Mouse (Mus musculus): ENCODE data around the gene Kifc5b.
"Not testable (repeated sequence)": the region's sequence is repeated elsewhere in the genome, so short reads cannot be mapped to it uniquely, and the experiment has no call there.

Kifc5b gene

GRCm38 (mm10) chr17:26919516-26919915, 2.6 kb downstream of the Kifc5b start:
- DNase-seq (ENCODE audit: low read depth, low spot score), result not testable (repeated sequence)

DNA sequence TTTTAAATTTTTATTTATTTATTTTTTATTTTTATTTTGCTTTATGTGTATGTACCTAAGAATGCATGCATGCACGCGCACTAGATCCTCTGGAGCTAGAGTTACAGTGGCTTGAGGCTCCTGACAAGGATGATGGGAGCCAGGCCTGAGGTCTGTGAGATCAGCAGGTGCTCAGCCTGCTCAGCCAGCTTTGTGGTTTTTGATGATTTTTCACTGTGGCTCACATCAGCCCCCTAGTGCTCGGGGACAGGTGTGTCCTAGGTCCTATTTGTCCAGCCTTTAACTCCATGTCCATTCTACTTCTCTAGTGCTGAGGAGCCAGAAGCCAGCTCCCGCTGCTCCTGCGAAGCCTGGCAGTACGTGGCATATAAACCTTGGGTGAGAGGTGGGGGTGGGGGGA, 5.5 kb downstream of the Kifc5b start:
- not testable (repeated sequence) for DNase-seq (ENCODE audit: low read depth, low spot score)

GRCm38 (mm10) chr17:26925414-26925813, 8.5 kb downstream of the Kifc5b start:
- not testable (repeated sequence) for DNase-seq (ENCODE audit: low read depth, low spot score)

DNA sequence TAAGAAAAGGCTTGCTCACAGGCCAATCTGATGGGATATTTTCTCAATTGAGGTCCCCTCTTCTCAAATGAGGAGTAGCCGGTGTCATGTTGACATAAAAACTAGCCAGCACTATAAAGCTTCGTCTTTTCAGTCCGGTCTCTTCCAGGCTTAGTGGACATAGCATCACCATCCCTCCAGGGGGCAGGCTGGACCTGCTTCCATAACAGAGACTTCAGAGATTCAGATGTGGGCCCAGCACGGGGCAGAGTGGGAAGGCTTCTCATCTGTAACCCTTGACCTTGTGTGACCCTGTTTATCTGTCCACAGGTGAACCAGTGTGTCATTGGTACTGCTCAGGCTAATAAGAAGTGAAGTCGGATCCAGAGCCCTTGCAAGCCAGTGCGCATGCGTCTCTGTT, 14.9 kb downstream of the Kifc5b start:
- DNase-seq (ENCODE audit: low read depth, low spot score), result peak; percentile 81

DNA sequence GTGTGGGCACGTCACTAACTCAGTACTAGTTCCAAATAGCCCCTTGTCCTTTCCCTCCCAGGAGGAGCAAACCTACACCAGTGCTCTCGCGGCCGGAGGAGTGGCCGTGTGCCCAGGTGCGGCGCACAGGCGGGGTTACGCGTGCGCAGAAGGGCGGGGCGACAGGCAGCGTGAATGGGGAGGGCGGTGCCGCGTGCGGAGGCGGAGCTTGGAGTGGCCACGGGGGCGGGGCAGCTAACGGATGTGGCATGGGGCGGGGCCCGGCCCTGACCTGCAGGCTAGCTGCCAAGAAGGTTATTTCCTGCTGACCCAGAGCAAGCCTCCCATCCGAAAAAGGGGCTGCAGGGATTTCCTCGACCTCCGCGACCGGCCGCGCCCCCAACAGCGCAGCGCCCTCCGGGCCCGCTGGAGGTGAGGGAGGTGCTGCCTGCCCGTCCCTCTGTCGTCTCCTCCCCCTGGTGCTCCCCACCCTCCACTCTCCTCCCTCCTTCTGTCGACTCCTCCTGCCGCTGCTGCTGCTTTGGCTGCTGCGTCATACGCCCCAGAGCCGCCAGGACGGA, 16.0 kb downstream of the Kifc5b start, which contains the start of gene Phf1:
Gene Phf1 (plus strand): TSS at position 214 of the 560 bp plus-strand sequence.
- DNase-seq (ENCODE audit: low read depth, low spot score), result peak; percentile 88

- DNase-seq (ENCODE audit: low read depth, low spot score), result no peak
Measured at GRCm38 (mm10) chr17:26933419-26933818, 16.5 kb downstream of the Kifc5b start.

DNA sequence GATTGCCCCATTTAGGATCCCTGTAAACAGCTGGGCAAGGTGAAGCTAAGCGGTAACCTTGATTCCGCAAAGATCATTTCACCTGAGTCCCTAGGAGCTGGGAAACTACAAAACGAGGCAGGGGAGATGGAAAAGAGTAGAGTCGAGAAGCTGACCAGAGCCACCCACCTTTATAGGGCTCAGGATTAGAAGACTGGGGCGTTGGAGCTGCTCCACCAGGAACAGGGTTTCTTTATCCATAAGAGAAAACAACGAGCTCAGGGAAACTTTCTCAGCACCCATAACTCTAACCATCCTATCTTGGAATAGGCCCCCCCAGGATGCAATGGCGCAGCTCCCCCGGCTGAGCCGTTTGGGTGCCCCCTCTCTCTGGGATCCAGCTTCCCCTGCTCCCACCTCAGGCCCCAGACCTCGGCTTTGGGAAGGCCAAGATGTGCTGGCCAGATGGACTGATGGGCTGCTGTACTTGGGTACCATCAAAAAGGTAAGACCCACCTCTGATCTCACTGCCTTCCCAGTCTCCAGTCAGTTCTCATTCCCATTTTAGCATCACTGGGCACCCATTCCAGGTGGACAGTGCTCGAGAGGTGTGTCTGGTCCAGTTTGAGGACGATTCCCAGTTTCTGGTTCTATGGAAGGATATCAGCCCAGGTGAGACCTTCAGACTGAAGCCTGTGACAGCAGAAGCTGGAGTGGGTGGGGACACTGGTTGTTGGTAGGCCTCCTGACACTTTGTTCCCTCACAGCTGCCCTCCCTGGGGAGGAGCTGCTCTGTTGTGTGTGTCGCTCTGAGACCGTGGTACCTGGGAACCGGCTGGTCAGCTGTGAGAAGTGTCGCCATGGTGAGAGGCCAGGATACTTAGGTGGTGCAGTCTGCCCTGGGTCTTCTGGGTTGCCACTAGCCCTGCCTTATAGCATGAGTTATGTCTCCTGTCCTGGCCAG, 17.3 kb downstream of the Kifc5b start:
- DNase-seq (ENCODE audit: low read depth, low spot score), result no peak

DNA sequence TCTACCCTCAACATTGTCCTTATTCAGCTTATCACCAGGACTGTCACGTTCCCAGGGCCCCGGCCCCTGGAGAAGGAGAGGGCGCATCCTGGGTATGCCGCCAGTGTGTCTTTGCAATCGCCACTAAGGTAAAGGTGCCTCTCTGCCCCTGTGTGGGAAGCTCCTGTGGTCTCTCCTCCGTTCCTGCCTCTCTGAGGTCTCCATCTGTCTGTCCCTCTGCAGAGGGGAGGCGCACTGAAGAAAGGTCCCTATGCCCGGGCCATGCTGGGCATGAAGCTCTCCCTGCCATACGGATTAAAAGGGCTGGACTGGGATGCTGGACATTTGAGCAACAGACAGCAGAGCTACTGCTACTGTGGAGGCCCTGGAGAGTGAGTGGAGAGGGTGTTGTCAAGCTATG, 18.1 kb downstream of the Kifc5b start:
- no peak for DNase-seq (ENCODE audit: low read depth, low spot score)

GRCm38 (mm10) chr17:26936453-26936852, 19.6 kb downstream of the Kifc5b start:
- DNase-seq (ENCODE audit: low read depth, low spot score), result no peak

- DNase-seq (ENCODE audit: low read depth, low spot score), result no peak
Measured at GRCm38 (mm10) chr17:26936921-26937695, 20.2 kb downstream of the Kifc5b start.

GRCm38 (mm10) chr17:26937883-26938695, 21.2 kb downstream of the Kifc5b start:
- DNase-seq (ENCODE audit: low read depth, low spot score), result peak; percentile 42

DNA sequence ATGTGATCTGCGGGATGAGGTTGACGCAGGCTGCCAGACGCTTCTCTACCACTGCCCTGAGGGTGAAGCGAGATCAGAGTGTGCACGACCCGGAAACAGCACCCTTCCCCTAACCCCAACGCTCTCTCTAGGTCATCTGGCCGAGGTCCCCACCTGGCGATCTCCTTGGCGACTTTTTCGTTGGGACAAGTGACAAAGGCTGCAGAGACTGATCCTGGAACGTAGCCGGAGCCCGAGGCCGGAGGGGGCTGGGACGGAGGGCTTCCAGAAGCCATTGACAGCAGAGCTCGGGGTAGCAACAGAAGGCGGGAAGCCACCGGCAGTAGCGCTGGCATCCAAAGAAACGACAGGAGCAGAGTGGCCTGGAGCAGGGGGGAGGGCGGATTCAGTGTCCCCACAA, 21.8 kb downstream of the Kifc5b start:
- no peak for DNase-seq (ENCODE audit: low read depth, low spot score)

DNA sequence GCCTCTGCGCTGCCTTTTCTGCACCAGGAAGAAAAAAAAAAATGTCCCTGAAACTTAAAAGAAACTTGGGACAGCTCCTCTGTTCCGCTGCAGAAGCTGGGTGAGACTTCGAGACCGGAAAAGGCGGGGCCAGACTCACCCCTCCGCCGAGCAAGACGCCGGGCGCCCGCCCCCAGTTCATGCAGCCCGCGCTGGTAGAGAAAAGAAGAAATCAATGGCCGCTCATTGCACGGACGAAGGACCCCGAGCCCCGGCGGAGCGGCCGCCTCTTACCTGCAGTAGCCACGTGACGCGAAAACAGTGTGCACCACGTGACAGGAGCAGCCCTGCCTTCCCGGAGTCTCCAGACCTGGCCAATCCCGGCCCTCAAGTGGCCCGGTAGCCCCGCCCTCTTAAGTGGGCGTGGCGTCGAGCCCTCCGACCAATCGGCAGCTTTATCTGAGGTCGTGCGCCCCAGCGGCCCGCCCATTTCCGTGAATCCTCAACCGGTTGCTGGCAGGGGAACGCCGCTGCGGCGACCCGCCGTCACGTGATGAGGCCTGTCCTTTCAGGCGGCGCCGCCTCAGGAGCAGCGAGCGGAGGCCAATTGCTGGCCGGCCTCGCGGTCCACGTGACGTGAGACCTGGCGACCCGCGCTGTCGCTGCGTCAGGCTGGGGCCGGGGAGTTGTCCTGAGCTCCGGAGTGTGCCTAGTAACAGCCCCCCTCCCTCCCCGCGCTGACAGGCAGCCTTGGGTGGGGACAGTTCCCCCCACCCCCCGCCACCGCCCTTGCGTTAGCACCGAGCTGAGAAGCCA, 22.5 kb downstream of the Kifc5b start, which contains the start of gene Cuta:
Gene Cuta (minus strand): TSS at position 392 of the 795 bp plus-strand sequence.
- DNase-seq (ENCODE audit: low read depth, low spot score), result peak; percentile 99

DNA sequence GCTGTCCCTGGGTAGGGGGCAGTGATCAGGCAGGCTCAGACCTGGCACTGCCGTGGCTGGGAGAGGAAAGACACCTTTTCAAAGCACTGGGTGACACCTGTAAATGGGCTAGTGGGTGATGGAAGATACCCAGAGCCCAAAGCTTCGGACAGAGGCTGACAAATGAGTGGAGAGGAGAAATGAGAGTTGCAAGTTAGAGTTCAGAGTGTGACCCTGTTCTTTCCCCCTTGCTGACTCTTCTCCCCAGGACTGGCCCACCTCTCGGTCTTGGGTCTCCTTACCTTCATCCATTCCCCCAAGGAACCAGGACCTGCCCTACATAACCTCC, 23.0 kb downstream of the Kifc5b start:
- no peak for DNase-seq (ENCODE audit: low read depth, low spot score)

DNA sequence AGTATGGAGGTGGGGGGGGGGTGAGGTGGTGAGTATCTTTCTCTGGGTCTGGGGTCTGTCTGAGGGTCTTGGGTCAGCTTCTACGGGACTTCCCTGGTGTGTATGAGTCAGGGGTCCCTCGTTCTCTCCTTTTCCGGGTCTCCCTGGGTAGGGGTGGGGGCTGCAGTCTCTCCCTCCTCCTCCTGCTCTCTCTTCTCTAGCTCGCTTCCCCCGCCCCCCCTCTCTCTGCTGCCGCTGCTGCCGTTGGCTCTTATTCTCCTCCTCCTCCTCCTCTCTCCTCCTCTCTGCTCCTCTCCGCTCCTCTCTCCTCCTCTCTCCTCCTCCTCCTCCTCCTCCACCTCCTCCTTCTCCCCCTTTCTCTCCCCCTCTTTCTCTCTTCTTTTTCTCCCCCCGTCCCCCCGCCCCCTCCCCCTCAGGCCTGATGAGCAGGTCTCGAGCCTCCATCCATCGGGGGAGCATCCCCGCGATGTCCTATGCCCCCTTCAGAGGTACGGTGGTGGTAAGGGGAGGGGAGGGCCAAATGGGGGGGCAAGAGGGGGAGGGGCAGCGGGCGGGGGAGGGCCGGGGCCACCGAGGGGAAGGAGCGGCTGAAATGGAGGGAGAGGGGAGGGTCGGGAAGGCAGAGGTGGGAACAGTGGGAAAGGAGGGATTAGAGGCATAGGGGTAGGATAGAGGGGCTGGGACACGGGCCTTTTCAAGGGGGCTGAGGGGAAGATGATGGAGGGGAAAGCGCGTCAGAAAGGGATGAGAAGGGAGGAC, 24.3 kb downstream of the Kifc5b start, which contains the start of gene Syngap1:
Gene Syngap1 (plus strand): TSS at position 223 of the 759 bp plus-strand sequence.
- peak; percentile 50 for DNase-seq (ENCODE audit: low read depth, low spot score)

DNA sequence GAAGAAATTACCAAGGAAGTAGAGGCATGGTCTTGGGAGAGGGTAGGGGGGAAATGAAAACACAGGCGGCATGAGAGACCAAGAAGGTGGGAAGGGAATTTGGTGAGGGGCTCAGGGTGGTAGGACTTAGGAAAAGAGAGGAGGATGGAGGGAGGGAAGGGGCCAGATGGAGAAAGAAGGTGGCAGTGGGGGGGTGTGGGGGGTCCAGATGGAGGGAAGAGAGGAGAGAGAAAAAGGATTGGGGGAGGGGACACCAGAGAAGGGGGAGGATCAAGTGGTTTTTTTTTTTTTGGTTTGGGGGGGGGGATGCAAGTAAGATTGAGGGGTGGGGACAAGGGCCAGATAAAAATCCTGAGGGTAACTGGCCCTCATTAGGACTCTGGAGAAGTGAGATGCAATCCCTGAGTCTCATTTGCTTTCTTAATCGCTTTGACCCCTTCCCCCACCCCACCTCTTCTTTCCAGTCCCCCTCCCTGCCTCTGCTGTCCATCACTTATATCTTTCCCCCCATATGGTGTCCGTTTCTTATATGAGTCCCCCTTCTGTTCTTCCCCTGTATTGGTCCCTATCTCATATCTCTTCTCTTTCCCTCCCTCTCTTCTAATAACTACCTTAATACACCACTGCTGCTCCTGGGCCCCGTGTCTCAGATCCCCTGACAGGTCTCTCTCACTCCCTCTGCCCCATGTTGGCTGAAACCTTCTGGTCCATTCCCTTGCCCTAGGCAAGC, 25.1 kb downstream of the Kifc5b start:
- DNase-seq (ENCODE audit: low read depth, low spot score), result peak; percentile 27

DNA sequence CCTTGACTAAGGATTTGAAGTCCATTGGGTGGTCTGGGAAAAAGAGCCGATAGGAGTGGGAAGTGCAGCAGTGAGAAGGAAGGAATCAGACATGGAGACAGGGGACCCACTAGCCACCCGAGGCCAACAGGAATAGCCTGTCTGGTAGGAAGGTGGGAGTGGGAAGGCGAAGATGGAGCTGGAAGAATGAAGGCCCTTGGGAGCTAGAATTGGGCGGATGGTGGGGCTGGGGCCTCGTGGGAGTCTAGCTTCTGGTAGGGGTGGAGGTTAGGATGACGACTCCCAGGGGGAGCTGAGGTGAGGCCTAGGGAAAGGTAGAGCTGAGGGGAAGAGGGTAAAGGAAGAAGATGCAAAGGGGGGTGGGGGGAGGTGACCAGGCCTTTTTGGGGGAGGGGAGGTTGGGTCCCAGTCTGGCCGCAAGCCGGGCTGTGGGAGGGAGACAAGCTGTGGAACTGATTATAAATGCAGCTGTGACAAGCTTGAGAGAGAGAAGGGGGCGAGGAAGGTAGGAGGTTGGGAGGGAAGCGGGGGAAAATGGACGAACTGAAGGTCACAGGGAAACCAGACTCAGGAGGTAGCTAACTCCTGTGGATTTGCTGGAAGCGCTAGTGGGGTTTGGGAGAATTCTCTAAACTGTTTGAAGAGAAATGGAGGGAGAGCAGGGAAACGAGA, 29.1 kb downstream of the Kifc5b start:
- DNase-seq (ENCODE audit: low read depth, low spot score), result no peak

DNA sequence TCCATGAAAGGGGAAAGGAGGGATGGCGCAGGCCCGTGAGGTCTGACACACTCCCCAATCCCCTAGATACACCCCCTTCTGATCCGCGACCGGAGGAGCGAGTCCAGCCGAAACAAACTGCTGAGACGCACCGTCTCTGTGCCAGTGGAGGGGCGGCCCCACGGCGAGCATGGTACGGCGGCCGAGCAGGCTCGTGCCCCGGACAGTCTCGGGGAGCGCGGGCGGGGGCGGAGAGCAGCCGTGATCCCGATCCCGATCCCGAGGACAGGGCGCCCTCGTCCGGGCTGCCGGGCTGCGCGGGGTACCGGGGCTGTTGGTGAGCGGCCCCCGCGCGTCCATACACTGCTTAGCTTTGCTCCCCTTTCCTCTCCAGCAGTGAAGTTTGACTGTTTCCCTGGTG, 29.7 kb downstream of the Kifc5b start:
- no peak for DNase-seq (ENCODE audit: low read depth, low spot score)

Data from 3T3-L1 (cell line).